Mouse (Mus musculus): ENCODE measurements around the gene Rsg1. TPM values are rescaled to one million over a fixed set of nuclear protein-coding genes. Genes with fewer than 3 reads are reported as not detected.

Rsg1 gene
- total and polyA plus RNA-seq, 3 experiments: 0.42 to 1.1 (median 0.52) TPM

- Histone ChIP-seq H3K4me1 (ENCODE audit: control insufficient read depth, insufficient read depth, low read length) (no peaks in the 10 kb centered on the region; the same call in 1 of the 2 replicates), H3K9ac (ENCODE audit: low read depth, low read length) (peak overlapping the region; percentile 18; the same call in 1 of the 2 replicates), H3K27me3 (ENCODE audit: control insufficient read depth, insufficient read depth, low read length) (no peaks in the 10 kb centered on the region), H3K4me3 (no peak overlapping the region), H3K79me2 (replicated peaks; ENCODE audit: control insufficient read depth, insufficient read depth, low read length) (no peaks in the 10 kb centered on the region), H3K36me3 (ENCODE audit: control insufficient read depth, insufficient read depth, low read length) (no peaks in the 10 kb centered on the region), H3K27ac (peak overlapping the region; percentile 64)
- DNase-seq: peak; percentile 62 to 79
- WGBS: 59% methylated on average over 8 of the region's 8 CpGs
- intact Hi-C loops (cut with DNase I): no loop called here
- no peak for TF ChIP-seq CTCF (IDR thresholded peaks at IDR 0.05)
- TF ChIP-seq EP300 (IDR thresholded peaks at IDR 0.05; ENCODE audit: insufficient read depth, low read depth, low read length): peak; percentile 90
- peak; percentile 18; the same call in 1 of the 2 replicates for TF ChIP-seq POLR2A (IDR thresholded peaks at IDR 0.05; ENCODE audit: insufficient read depth, low read depth, low read length)
Observed at GRCm38 (mm10) chr4:141251071-141251470, 37.3 kb downstream of the Rsg1 start.

GRCm38 (mm10) chr4:141252641-141253040 lies 38.9 kb downstream of the Rsg1 start:
- Histone ChIP-seq H3K27ac (no peak overlapping the region), H3K79me2 (replicated peaks; ENCODE audit: control insufficient read depth, insufficient read depth, low read length) (no peaks in the 10 kb centered on the region), H3K9ac (ENCODE audit: low read depth, low read length) (no peak overlapping the region), H3K27me3 (ENCODE audit: control insufficient read depth, insufficient read depth, low read length) (no peaks in the 10 kb centered on the region), H3K4me1 (ENCODE audit: control insufficient read depth, insufficient read depth, low read length) (no peaks in the 10 kb centered on the region; the same call in 1 of the 2 replicates), H3K4me3 (no peak overlapping the region), H3K36me3 (ENCODE audit: control insufficient read depth, insufficient read depth, low read length) (no peaks in the 10 kb centered on the region)
- DNase-seq: no peak
- peak; percentile 34; the same call in 1 of the 2 replicates for TF ChIP-seq CTCF (IDR thresholded peaks at IDR 0.05)
- TF ChIP-seq EP300 (IDR thresholded peaks at IDR 0.05; ENCODE audit: insufficient read depth, low read depth, low read length): no peak
- intact Hi-C loops (cut with DNase I): no loop called here
- WGBS: 63% methylated on average over 2 of the region's 2 CpGs

- Histone ChIP-seq H3K9ac (ENCODE audit: low read depth, low read length) (no peak overlapping the region), H3K36me3 (ENCODE audit: control insufficient read depth, insufficient read depth, low read length) (no peaks in the 10 kb centered on the region), H3K27me3 (ENCODE audit: control insufficient read depth, insufficient read depth, low read length) (no peaks in the 10 kb centered on the region), H3K4me1 (ENCODE audit: control insufficient read depth, insufficient read depth, low read length) (no peaks in the 10 kb centered on the region; the same call in 1 of the 2 replicates), H3K79me2 (replicated peaks; ENCODE audit: control insufficient read depth, insufficient read depth, low read length) (no peaks in the 10 kb centered on the region), H3K4me3 (no peak overlapping the region), H3K27ac (no peak overlapping the region)
- intact Hi-C loops (cut with DNase I): no loop called here
- DNase-seq: peak; percentile 68 to 74
- WGBS: 67% methylated on average over 16 of the region's 16 CpGs
- no peak for TF ChIP-seq POLR2A (IDR thresholded peaks at IDR 0.05; ENCODE audit: insufficient read depth, low read depth, low read length)
- no peak for TF ChIP-seq EP300 (IDR thresholded peaks at IDR 0.05; ENCODE audit: insufficient read depth, low read depth, low read length)
Observed at GRCm38 (mm10) chr4:141254234-141254633, 40.5 kb downstream of the Rsg1 start.

- Histone ChIP-seq H3K36me3 (ENCODE audit: control insufficient read depth, insufficient read depth, low read length) (no peaks in the 10 kb centered on the region), H3K27ac (no peak overlapping the region), H3K9ac (ENCODE audit: low read depth, low read length) (no peak overlapping the region), H3K27me3 (ENCODE audit: control insufficient read depth, insufficient read depth, low read length) (no peaks in the 10 kb centered on the region), H3K79me2 (replicated peaks; ENCODE audit: control insufficient read depth, insufficient read depth, low read length) (no peaks in the 10 kb centered on the region), H3K4me1 (ENCODE audit: control insufficient read depth, insufficient read depth, low read length) (no peaks in the 10 kb centered on the region; the same call in 1 of the 2 replicates), H3K4me3 (no peak overlapping the region)
- no peak for TF ChIP-seq EP300 (IDR thresholded peaks at IDR 0.05; ENCODE audit: insufficient read depth, low read depth, low read length)
- TF ChIP-seq POLR2A (IDR thresholded peaks at IDR 0.05; ENCODE audit: insufficient read depth, low read depth, low read length): no peak
- peak; percentile 65 for TF ChIP-seq CTCF (IDR thresholded peaks at IDR 0.05)
- WGBS: 70% methylated on average over 5 of the region's 5 CpGs
- DNase-seq: no peak
- intact Hi-C loops (cut with DNase I): no loop called here
Observed at GRCm38 (mm10) chr4:141257440-141257839, 43.7 kb downstream of the Rsg1 start.

- DNase-seq: no peak
- intact Hi-C loops (cut with DNase I): no loop called here
- 67% methylated on average over 12 of the region's 12 CpGs for WGBS
- Histone ChIP-seq H3K36me3 (ENCODE audit: control insufficient read depth, insufficient read depth, low read length) (no peaks in the 10 kb centered on the region), H3K27ac (no peak overlapping the region), H3K9ac (ENCODE audit: low read depth, low read length) (no peak overlapping the region), H3K27me3 (ENCODE audit: control insufficient read depth, insufficient read depth, low read length) (no peaks in the 10 kb centered on the region), H3K4me3 (no peak overlapping the region), H3K79me2 (replicated peaks; ENCODE audit: control insufficient read depth, insufficient read depth, low read length) (no peaks in the 10 kb centered on the region), H3K4me1 (ENCODE audit: control insufficient read depth, insufficient read depth, low read length) (no peaks in the 10 kb centered on the region)
- TF ChIP-seq POLR2A (IDR thresholded peaks at IDR 0.05; ENCODE audit: insufficient read depth, low read depth, low read length): no peak
- TF ChIP-seq EP300 (IDR thresholded peaks at IDR 0.05; ENCODE audit: insufficient read depth, low read depth, low read length): no peak
- TF ChIP-seq CTCF (IDR thresholded peaks at IDR 0.05): no peak
Observed at GRCm38 (mm10) chr4:141259413-141259812, 45.7 kb downstream of the Rsg1 start.

- no peak overlapping the region for H3K9ac ChIP-seq (ENCODE audit: low read depth, low read length)
- intact Hi-C loops (cut with DNase I): no loop called here
- H3K79me2 ChIP-seq (replicated peaks; ENCODE audit: control insufficient read depth, insufficient read depth, low read length): no peaks in the 10 kb centered on the region
- WGBS: 27% methylated on average over 16 of the region's 16 CpGs
- H3K27me3 ChIP-seq (ENCODE audit: control insufficient read depth, insufficient read depth, low read length): no peaks in the 10 kb centered on the region
- no peak overlapping the region for H3K27ac ChIP-seq
- no peak overlapping the region for H3K4me3 ChIP-seq
- no peaks in the 10 kb centered on the region for H3K36me3 ChIP-seq (ENCODE audit: control insufficient read depth, insufficient read depth, low read length)
- no peaks in the 10 kb centered on the region for H3K4me1 ChIP-seq (ENCODE audit: control insufficient read depth, insufficient read depth, low read length)
- DNase-seq: peak; percentile 52 to 67
- 0 out of 2 replicates have a peak, but pooled peaks have one; percentile 11 for TF ChIP-seq EP300 (IDR thresholded peaks at IDR 0.05; ENCODE audit: insufficient read depth, low read depth, low read length)
- TF ChIP-seq CTCF (IDR thresholded peaks at IDR 0.05): no peak
- no peak for TF ChIP-seq POLR2A (IDR thresholded peaks at IDR 0.05; ENCODE audit: insufficient read depth, low read depth, low read length)
Observed at GRCm38 (mm10) chr4:141260007-141260723, 46.4 kb downstream of the Rsg1 start.

All from heart, adult 2 months (tissue).